Mouse (Mus musculus) lung, adult 2 months (tissue): ENCODE results near the gene Basp1. TPM values are rescaled to one million over a fixed set of nuclear protein-coding genes. Genes with fewer than 3 reads are reported as not detected.
A peak's percentile ranks its signal among the peaks of the same experiment; 100 is the strongest.

Source experiments
- DNase-seq: peaks from one replicate; pipeline ENCODE4 v3.0.0; 2022
- H3K4me1 ChIP-seq: fragments of 200-500 bp; 2 replicates; pipeline ENCODE4 v1.6.1; 2011; ENCODE audit warnings: low read length; ENCODE audit not compliant: control insufficient read depth, insufficient read depth
- H3K4me3 ChIP-seq: fragments of 200-500 bp; replicated peaks from 2 replicates; pipeline ENCODE3; 2011; ENCODE audit warnings: low read depth, mild to moderate bottlenecking, control low read depth, low read length; ENCODE audit errors: extremely low read depth
- CTCF ChIP-seq: fragments of 200-500 bp; IDR thresholded peaks from 2 replicates; pipeline ENCODE4 v1.5.1; 2011; ENCODE audit warnings: mild to moderate bottlenecking, low read length, control low read depth; ENCODE audit not compliant: insufficient read depth
- POLR2A ChIP-seq: fragments of 200-500 bp; IDR thresholded peaks from 2 replicates; pipeline ENCODE4 v1.6.1; 2011; ENCODE audit warnings: low read depth, mild to moderate bottlenecking, control low read depth, low read length, borderline replicate concordance; ENCODE audit errors: extremely low read depth
- WGBS: fragments of 180-500 bp; shearing (Covaris S2); methylation state at CpG from one replicate; pipeline ENCODE4 v1.1.7; 2018; 5-methylcytosine and 5-hydroxymethylcytosine counted together
- polyA plus RNA-seq: library from polyadenylated mRNA; depleted of rRNA; stranded (reverse); fragments of >200 nt; gene quantifications from 2 replicates; pipeline ENCODE4 v1.2.3, GENCODE M21; 2012

The Basp1 gene
- polyA plus RNA-seq, 1 experiment: 4.9 TPM

DNA sequence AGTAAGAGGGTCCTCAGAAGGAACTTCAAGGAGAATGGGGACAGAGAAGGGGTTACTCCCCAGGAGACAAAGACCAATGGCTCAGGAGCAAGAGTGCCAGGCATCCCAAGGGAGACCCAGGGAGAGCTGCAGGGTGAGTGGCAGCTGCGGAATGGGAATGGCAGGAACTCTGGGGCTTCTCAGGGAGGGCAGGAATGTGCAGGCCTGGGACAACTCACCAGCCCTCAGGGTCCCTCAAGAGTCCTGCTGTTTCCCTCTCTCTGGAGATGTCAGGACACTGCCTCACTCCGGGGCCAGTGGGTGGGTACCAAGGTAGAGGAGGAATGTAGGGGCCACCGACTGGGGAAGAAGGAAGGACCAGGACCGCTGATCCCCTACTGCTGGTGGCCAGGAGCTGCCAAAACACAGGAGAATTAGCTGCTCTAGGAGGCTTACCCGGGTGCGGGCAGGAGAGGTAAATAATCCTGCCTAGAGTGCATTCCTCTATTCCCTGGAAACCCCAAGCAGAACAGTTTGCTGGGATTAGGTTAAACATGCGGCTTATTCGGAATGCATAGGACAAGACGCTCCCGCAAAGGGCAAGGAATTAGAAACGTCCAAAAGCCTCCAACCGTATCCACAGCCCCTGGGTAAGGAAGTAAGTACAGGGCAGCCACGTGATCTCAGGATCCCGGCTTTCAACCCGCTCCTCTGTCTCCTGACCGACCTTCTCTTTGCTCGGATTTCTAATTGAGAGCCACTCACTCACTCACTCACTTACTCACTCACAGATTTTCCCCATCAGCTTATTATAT lies 32.0 kb upstream of the Basp1 start:
- TF ChIP-seq POLR2A: no peak
- no peak for TF ChIP-seq CTCF
- no peak for DNase-seq
- Histone ChIP-seq H3K4me3 (no peak overlapping the region), H3K4me1 (no peaks in the 10 kb centered on the region)
- WGBS: 40% methylated on average over 17 of the region's 17 CpGs

- no peak for DNase-seq
- Histone ChIP-seq H3K4me3 (no peak overlapping the region), H3K4me1 (no peaks in the 10 kb centered on the region)
- TF ChIP-seq CTCF: no peak
- TF ChIP-seq POLR2A: no peak
- WGBS: 76% methylated on average over 10 of the region's 10 CpGs
Measured at GRCm38 (mm10) chr15:25444208-25444607, 30.6 kb upstream of the Basp1 start.

GRCm38 (mm10) chr15:25443140-25443790 lies 29.7 kb upstream of the Basp1 start:
- Histone ChIP-seq H3K4me3 (no peak overlapping the region), H3K4me1 (no peaks in the 10 kb centered on the region)
- WGBS: 84% methylated on average over 8 of the region's 8 CpGs
- TF ChIP-seq CTCF: no peak
- no peak for TF ChIP-seq POLR2A
- DNase-seq: no peak

- TF ChIP-seq POLR2A (no peak), CTCF (no peak)
- DNase-seq: no peak
- H3K4me3 ChIP-seq: no peak overlapping the region
- no peaks in the 10 kb centered on the region for H3K4me1 ChIP-seq
- 82% methylated on average over 9 of the region's 9 CpGs for WGBS
Measured at GRCm38 (mm10) chr15:25441868-25442185, 28.3 kb upstream of the Basp1 start.

DNA sequence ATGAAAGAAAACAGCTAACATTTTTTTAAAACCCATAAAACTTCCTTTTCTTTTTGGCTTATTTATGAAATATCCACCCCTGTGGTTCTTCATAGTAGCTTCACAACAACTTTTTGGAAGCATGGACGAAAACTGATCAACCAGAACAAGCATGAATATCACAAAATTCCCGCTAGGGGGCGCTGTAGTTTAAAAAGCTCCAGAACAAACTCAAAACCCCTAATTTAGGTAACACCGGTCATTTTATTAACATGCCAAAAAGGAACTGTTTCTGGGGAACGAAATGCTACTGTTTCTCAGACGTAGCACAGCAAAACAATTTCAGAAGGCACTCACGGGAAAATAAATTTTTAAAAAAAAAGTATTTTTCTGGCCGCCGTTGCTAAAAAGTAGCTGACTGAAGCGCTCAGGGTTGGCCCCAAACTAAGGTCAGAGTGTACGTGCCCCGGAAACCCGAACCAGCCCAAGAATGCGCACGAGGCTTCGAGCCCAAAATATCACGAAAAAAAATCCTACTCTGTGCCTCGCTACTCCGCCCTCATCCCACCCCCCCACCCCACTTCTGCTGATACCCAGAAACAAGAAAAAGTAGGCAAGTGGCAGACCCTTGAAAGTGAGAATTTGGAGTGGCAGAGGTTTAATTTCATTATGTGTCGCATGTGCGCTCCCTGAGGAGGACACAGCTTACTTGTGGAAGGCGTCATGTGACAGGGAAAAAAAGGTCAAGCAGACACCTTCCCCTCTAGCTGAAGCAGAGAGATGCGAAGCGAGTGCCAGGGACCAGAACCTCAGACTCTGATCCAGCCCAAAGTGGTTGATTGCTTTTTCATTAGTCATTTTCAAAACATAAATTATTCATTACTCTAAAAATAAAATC lies 27.7 kb upstream of the Basp1 start:
- 14% methylated on average over 24 of the region's 24 CpGs for WGBS
- H3K4me3 ChIP-seq: peak overlapping the region; percentile 35
- DNase-seq: peak; percentile 60
- no peaks in the 10 kb centered on the region for H3K4me1 ChIP-seq
- TF ChIP-seq POLR2A (no peak), CTCF (no peak)

- DNase-seq: no peak
- Histone ChIP-seq H3K4me1 (no peaks in the 10 kb centered on the region), H3K4me3 (no peak overlapping the region)
- TF ChIP-seq CTCF: no peak
- TF ChIP-seq POLR2A: no peak
- WGBS: 78% methylated on average over 8 of the region's 8 CpGs
Measured at GRCm38 (mm10) chr15:25440317-25440716, 26.8 kb upstream of the Basp1 start.

DNA sequence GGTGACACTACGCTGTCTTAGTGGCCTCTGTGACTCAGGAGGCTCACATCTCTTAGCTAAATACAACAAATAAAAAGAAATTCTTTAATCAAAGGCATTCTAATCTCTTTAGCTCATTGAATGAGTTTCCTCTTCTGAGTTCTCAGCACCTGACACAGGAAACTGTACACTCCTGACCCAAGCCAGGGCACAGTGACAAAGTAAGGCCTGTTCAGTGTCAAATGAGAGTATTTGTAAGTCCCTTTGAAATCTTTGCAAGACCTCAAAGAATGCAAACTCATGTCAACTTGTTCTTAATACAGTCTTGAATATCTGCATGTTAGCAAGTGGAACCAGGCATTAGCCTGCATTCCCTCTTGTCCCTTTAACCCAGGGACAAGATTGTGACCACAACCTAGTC lies 18.8 kb upstream of the Basp1 start:
- Histone ChIP-seq H3K4me3 (no peak overlapping the region), H3K4me1 (no peaks in the 10 kb centered on the region)
- 85% methylated on average over 1 of the region's 1 CpGs for WGBS
- TF ChIP-seq POLR2A (no peak), CTCF (no peak)
- no peak for DNase-seq

DNA sequence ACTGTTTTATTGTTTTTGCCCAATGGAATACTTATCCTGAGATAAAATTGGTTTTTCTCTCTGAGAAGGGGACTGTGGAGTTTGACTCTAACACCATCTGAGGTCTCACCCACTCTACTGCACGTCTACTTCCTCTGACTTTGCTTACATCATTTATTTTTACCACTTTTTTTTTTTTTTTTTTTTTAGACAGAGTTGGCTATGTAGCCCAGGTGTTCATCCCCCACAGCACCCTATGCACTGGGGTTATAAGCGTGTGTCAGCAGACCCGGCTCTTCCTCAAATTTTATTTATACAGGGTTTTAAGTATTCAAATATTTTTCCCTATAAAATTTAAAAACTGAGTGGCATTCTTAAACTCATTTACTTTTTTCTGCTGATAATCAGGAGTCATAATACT lies 16.6 kb upstream of the Basp1 start:
- no peak for DNase-seq
- H3K4me3 ChIP-seq: no peak overlapping the region
- no peak for TF ChIP-seq CTCF
- no peak for TF ChIP-seq POLR2A
- no peaks in the 10 kb centered on the region for H3K4me1 ChIP-seq
- WGBS: 71% methylated on average over 3 of the region's 3 CpGs

- TF ChIP-seq POLR2A (no peak), CTCF (no peak)
- WGBS: 72% methylated on average over 7 of the region's 7 CpGs
- no peaks in the 10 kb centered on the region for H3K4me1 ChIP-seq
- DNase-seq: no peak
- no peak overlapping the region for H3K4me3 ChIP-seq
Measured at GRCm38 (mm10) chr15:25429007-25429406, 15.4 kb upstream of the Basp1 start.

- no peak for DNase-seq
- Histone ChIP-seq H3K4me3 (no peak overlapping the region), H3K4me1 (no peaks in the 10 kb centered on the region)
- TF ChIP-seq POLR2A: no peak
- no peak for TF ChIP-seq CTCF
- WGBS: 26% methylated on average over 7 of the region's 7 CpGs
Measured at GRCm38 (mm10) chr15:25428551-25428950, 15.0 kb upstream of the Basp1 start.
